Mouse (Mus musculus) neural tube, embryonic 12.5 days (tissue): ENCODE measurements around the gene Apoc3. TPM values are rescaled to one million over a fixed set of nuclear protein-coding genes. Genes with fewer than 3 reads are reported as not detected.

Experiments used
- ATAC-seq: fragments of 200-750 bp; cut with Nextera tagmentation; 2 replicates; pipeline ENCODE4 v1.8.0; 2017; ENCODE audit warnings: low read depth, mild to moderate bottlenecking, moderate TSS enrichment, moderate library complexity; ENCODE audit not compliant: low FRiP score
- H3K27ac ChIP-seq: fragments of 300-500 bp; sonication (generic); 2 replicates; pipeline ENCODE4 v1.5.1; 2016
- H3K27me3 ChIP-seq: fragments of 300-500 bp; sonication (generic); replicated peaks from 2 replicates; pipeline ENCODE4 v1.6.1; 2016; ENCODE audit warnings: mild to moderate bottlenecking
- H3K36me3 ChIP-seq: fragments of 300-500 bp; sonication (generic); 2 replicates; pipeline ENCODE4 v1.6.1; 2016; ENCODE audit warnings: mild to moderate bottlenecking
- H3K4me1 ChIP-seq: fragments of 300-500 bp; sonication (generic); 2 replicates; pipeline ENCODE4 v1.6.1; 2016
- H3K4me2 ChIP-seq: fragments of 300-500 bp; sonication (generic); replicated peaks from 2 replicates; pipeline ENCODE4 v1.6.1; 2016; ENCODE audit warnings: mild to moderate bottlenecking
- H3K4me3 ChIP-seq: fragments of 300-500 bp; sonication (generic); 2 replicates; pipeline ENCODE4 v1.5.1; 2016
- H3K9ac ChIP-seq: fragments of 300-500 bp; sonication (generic); 2 replicates; pipeline ENCODE4 v1.6.1; 2016; ENCODE audit warnings: mild to moderate bottlenecking
- H3K9me3 ChIP-seq: fragments of 300-500 bp; sonication (generic); 2 replicates; pipeline ENCODE4 v1.6.1; 2016; ENCODE audit warnings: mild to moderate bottlenecking
- WGBS: fragments of 180-500 bp; shearing (Covaris S2); methylation state at CpG from one replicate; pipeline ENCODE4 v1.1.7; 2016; 5-methylcytosine and 5-hydroxymethylcytosine counted together
- polyA plus RNA-seq: library from polyadenylated mRNA; unstranded; fragments of >200 nt; fragmentation: Nextera tagmentation; extraction: Ambion mirVana; gene quantifications from 2 replicates; pipeline ENCODE4 v1.2.1, GENCODE M21; 2016

Gene Apoc3
- polyA plus RNA-seq, 1 experiment from 2014 or later = not detected

GRCm38 (mm10) chr9:46207501-46207869, 28.0 kb downstream of the Apoc3 start:
- H3K4me2 ChIP-seq = no peak overlapping the region
- H3K27me3 ChIP-seq = no peaks in the 10 kb centered on the region
- no peak overlapping the region for H3K27ac ChIP-seq
- peaks cover 76% of the 10 kb centered on the region for H3K36me3 ChIP-seq
- no peak for ATAC-seq
- H3K4me1 ChIP-seq = no peaks in the 10 kb centered on the region
- H3K9ac ChIP-seq = no peak overlapping the region
- no peak overlapping the region for H3K4me3 ChIP-seq
- no peaks in the 10 kb centered on the region for H3K9me3 ChIP-seq
- 87% methylated on average over 6 of the region's 6 CpGs for WGBS

GRCm38 (mm10) chr9:46206834-46207500, 28.5 kb downstream of the Apoc3 start:
- 90% methylated on average over 10 of the region's 10 CpGs for WGBS
- Histone ChIP-seq H3K9me3 (no peaks in the 10 kb centered on the region), H3K4me2 (no peak overlapping the region), H3K9ac (no peak overlapping the region), H3K27me3 (no peaks in the 10 kb centered on the region), H3K27ac (no peak overlapping the region), H3K36me3 (peaks cover 74% of the 10 kb centered on the region), H3K4me3 (no peak overlapping the region), H3K4me1 (no peaks in the 10 kb centered on the region)
- ATAC-seq = no peak

- 86% methylated on average over 2 of the region's 2 CpGs for WGBS
- Histone ChIP-seq H3K4me3 (no peak overlapping the region), H3K4me2 (no peak overlapping the region), H3K4me1 (no peaks in the 10 kb centered on the region), H3K36me3 (peaks cover 58% of the 10 kb centered on the region), H3K27ac (no peak overlapping the region), H3K9ac (no peak overlapping the region), H3K27me3 (no peaks in the 10 kb centered on the region), H3K9me3 (no peaks in the 10 kb centered on the region)
- ATAC-seq = no peak
These were observed 35.8 kb downstream of the Apoc3 start for GRCm38 (mm10) chr9:46199609-46200008.

- peaks cover 56% of the 10 kb centered on the region for H3K36me3 ChIP-seq
- H3K9ac ChIP-seq = no peak overlapping the region
- H3K27ac ChIP-seq = no peak overlapping the region
- H3K4me3 ChIP-seq = no peak overlapping the region
- ATAC-seq = no peak
- no peaks in the 10 kb centered on the region for H3K27me3 ChIP-seq
- H3K4me2 ChIP-seq = no peak overlapping the region
- WGBS = 91% methylated on average over 7 of the region's 7 CpGs
- H3K9me3 ChIP-seq = no peaks in the 10 kb centered on the region
- H3K4me1 ChIP-seq = no peaks in the 10 kb centered on the region
These were observed 36.5 kb downstream of the Apoc3 start for GRCm38 (mm10) chr9:46198936-46199335.

- Histone ChIP-seq H3K9ac (no peak overlapping the region), H3K4me1 (no peaks in the 10 kb centered on the region), H3K36me3 (peaks cover 55% of the 10 kb centered on the region), H3K4me3 (no peak overlapping the region), H3K4me2 (no peak overlapping the region), H3K27ac (no peak overlapping the region), H3K27me3 (no peaks in the 10 kb centered on the region), H3K9me3 (no peaks in the 10 kb centered on the region)
- WGBS = 92% methylated on average over 9 of the region's 9 CpGs
- no peak for ATAC-seq
These were observed 37.0 kb downstream of the Apoc3 start for GRCm38 (mm10) chr9:46198461-46198860.

GRCm38 (mm10) chr9:46196699-46197169, 38.7 kb downstream of the Apoc3 start:
- Histone ChIP-seq H3K9ac (no peak overlapping the region), H3K4me1 (no peaks in the 10 kb centered on the region), H3K27me3 (no peaks in the 10 kb centered on the region), H3K4me3 (no peak overlapping the region), H3K36me3 (peaks cover 45% of the 10 kb centered on the region), H3K27ac (no peak overlapping the region), H3K9me3 (no peaks in the 10 kb centered on the region), H3K4me2 (no peak overlapping the region)
- 87% methylated on average over 12 of the region's 12 CpGs for WGBS
- ATAC-seq = no peak

GRCm38 (mm10) chr9:46194809-46195208, 40.6 kb downstream of the Apoc3 start:
- Histone ChIP-seq H3K4me1 (no peaks in the 10 kb centered on the region), H3K4me2 (no peak overlapping the region), H3K9ac (no peak overlapping the region), H3K9me3 (no peaks in the 10 kb centered on the region), H3K4me3 (no peak overlapping the region), H3K27me3 (no peaks in the 10 kb centered on the region), H3K27ac (no peak overlapping the region), H3K36me3 (peaks cover 34% of the 10 kb centered on the region)
- 85% methylated on average over 9 of the region's 9 CpGs for WGBS
- ATAC-seq = no peak

- Histone ChIP-seq H3K9ac (no peak overlapping the region), H3K36me3 (peaks cover 16% of the 10 kb centered on the region), H3K27me3 (no peaks in the 10 kb centered on the region), H3K4me3 (no peak overlapping the region), H3K9me3 (no peaks in the 10 kb centered on the region), H3K27ac (no peak overlapping the region), H3K4me2 (no peak overlapping the region), H3K4me1 (no peaks in the 10 kb centered on the region)
- 89% methylated on average over 6 of the region's 6 CpGs for WGBS
- ATAC-seq = no peak
These were observed 42.8 kb downstream of the Apoc3 start for GRCm38 (mm10) chr9:46192642-46193041.

- Histone ChIP-seq H3K9ac (no peak overlapping the region), H3K36me3 (peaks cover 16% of the 10 kb centered on the region), H3K9me3 (no peaks in the 10 kb centered on the region), H3K4me3 (no peak overlapping the region), H3K4me2 (no peak overlapping the region), H3K27ac (no peak overlapping the region), H3K27me3 (no peaks in the 10 kb centered on the region), H3K4me1 (no peaks in the 10 kb centered on the region)
- 50% methylated on average over 1 of the region's 1 CpGs for WGBS
- no peak for ATAC-seq
These were observed 43.8 kb downstream of the Apoc3 start for GRCm38 (mm10) chr9:46191644-46192043.

GRCm38 (mm10) chr9:46191234-46191633, 44.2 kb downstream of the Apoc3 start:
- H3K4me2 ChIP-seq = no peak overlapping the region
- WGBS = 78% methylated on average over 8 of the region's 8 CpGs
- H3K9me3 ChIP-seq = no peaks in the 10 kb centered on the region
- H3K9ac ChIP-seq = no peak overlapping the region
- H3K27me3 ChIP-seq = no peaks in the 10 kb centered on the region
- H3K27ac ChIP-seq = no peak overlapping the region
- peaks cover 16% of the 10 kb centered on the region for H3K36me3 ChIP-seq
- no peak overlapping the region for H3K4me3 ChIP-seq
- H3K4me1 ChIP-seq = no peaks in the 10 kb centered on the region
- ATAC-seq = no peak

GRCm38 (mm10) chr9:46189381-46189780, 46.1 kb downstream of the Apoc3 start:
- no peaks in the 10 kb centered on the region for H3K4me1 ChIP-seq
- H3K4me2 ChIP-seq = no peak overlapping the region
- no peak overlapping the region for H3K4me3 ChIP-seq
- no peak overlapping the region for H3K27ac ChIP-seq
- no peak overlapping the region for H3K9ac ChIP-seq
- 90% methylated on average over 10 of the region's 10 CpGs for WGBS
- ATAC-seq = no peak
- H3K36me3 ChIP-seq = 0 out of 2 replicates have a peak, but pooled peaks cover 2% of the 10 kb centered on the region
- H3K27me3 ChIP-seq = no peaks in the 10 kb centered on the region
- no peaks in the 10 kb centered on the region for H3K9me3 ChIP-seq

- no peaks in the 10 kb centered on the region for H3K4me1 ChIP-seq
- H3K27ac ChIP-seq = no peak overlapping the region
- H3K36me3 ChIP-seq = no peaks in the 10 kb centered on the region
- WGBS = 73% methylated on average over 5 of the region's 5 CpGs
- H3K27me3 ChIP-seq = no peaks in the 10 kb centered on the region
- H3K4me3 ChIP-seq = no peak overlapping the region
- no peak overlapping the region for H3K9ac ChIP-seq
- no peak overlapping the region for H3K4me2 ChIP-seq
- H3K9me3 ChIP-seq = no peaks in the 10 kb centered on the region
- ATAC-seq = no peak
These were observed 46.5 kb downstream of the Apoc3 start for GRCm38 (mm10) chr9:46188956-46189355.

- 92% methylated on average over 4 of the region's 4 CpGs for WGBS
- Histone ChIP-seq H3K9me3 (no peaks in the 10 kb centered on the region), H3K27me3 (no peaks in the 10 kb centered on the region), H3K9ac (no peak overlapping the region), H3K4me2 (no peak overlapping the region), H3K4me1 (no peaks in the 10 kb centered on the region), H3K36me3 (no peaks in the 10 kb centered on the region), H3K4me3 (no peak overlapping the region), H3K27ac (no peak overlapping the region)
- ATAC-seq = no peak
These were observed 47.1 kb downstream of the Apoc3 start for GRCm38 (mm10) chr9:46188370-46188769.
